Mouse (Mus musculus): ENCODE results near the gene Abca3.

- no peak for TF ChIP-seq POLR2A (IDR thresholded peaks at IDR 0.05; ENCODE audit: extremely low read depth, insufficient read depth, low read length)
- no peak for TF ChIP-seq CTCF (IDR thresholded peaks at IDR 0.05; ENCODE audit: extremely low read depth, insufficient read depth, low read length)
Measured at GRCm38 (mm10) chr17:24402371-24402770, 50.6 kb downstream of the Abca3 start.
